Comparison of ENCODE assay signal across 32 mouse cellular contexts in genomic region chr12:99440022-99440421, GRCm38 (mm10).
DNase-seq lines count a peak whose midpoint lies in the region; ATAC-seq and TF ChIP-seq lines count a peak whose summit lies in the region.
"Had no signal": no experiment of that assay in that cellular context is flagged by ENCODE, and none has a peak within 500 bp of the region (broad histone marks: within the 10 kb centered on the region; RNA-seq: fewer than 3 reads in every experiment).

No protein-coding gene starts in this region.

- peak; percentile 55 for ATAC-seq in intestine, embryonic 14.5 days (replicated peaks; ENCODE audit: low FRiP score, low TSS enrichment, low read depth)
- peak; percentile 49; the same call in 1 of the 2 replicates for ATAC-seq in liver, embryonic 11.5 days (replicated peaks; ENCODE audit: low FRiP score)
- peak; percentile 76 for ATAC-seq in liver, embryonic 16.5 days (ENCODE audit: low read depth)
- ATAC-seq in stomach, postnatal 0 days (ENCODE audit: low FRiP score, low TSS enrichment): peak; percentile 47; the same call in 1 of the 2 replicates

- no peaks in the 10 kb centered on the region for H3K4me1 ChIP-seq in intestine, embryonic 14.5 days (replicated peaks; ENCODE audit: control insufficient read depth, insufficient read depth, low read length)
- H3K4me1 ChIP-seq in liver, embryonic 11.5 days (replicated peaks; ENCODE audit: control insufficient read depth, insufficient read depth, low read length): no peaks in the 10 kb centered on the region; the same call in 1 of the 2 replicates
- no peaks in the 10 kb centered on the region; the same call in 1 of the 2 replicates for H3K4me1 ChIP-seq in liver, embryonic 16.5 days (ENCODE audit: control insufficient read depth, low read depth, low read length)
- no peaks in the 10 kb centered on the region for H3K4me1 ChIP-seq in stomach, postnatal 0 days (replicated peaks; ENCODE audit: control insufficient read depth, insufficient read depth)
- H3K4me1 ChIP-seq: embryonic facial prominence, embryonic 15.5 days; forebrain, embryonic 12.5 days; midbrain, embryonic 12.5 days had no signal

- no peaks in the 10 kb centered on the region for H3K36me3 ChIP-seq in intestine, embryonic 14.5 days (ENCODE audit: control insufficient read depth, insufficient read depth, low read length)
- H3K36me3 ChIP-seq in liver, embryonic 11.5 days (ENCODE audit: control insufficient read depth, insufficient read depth, low read length): no peaks in the 10 kb centered on the region
- no peaks in the 10 kb centered on the region for H3K36me3 ChIP-seq in liver, embryonic 16.5 days (ENCODE audit: control insufficient read depth, insufficient read depth)
- H3K36me3 ChIP-seq in stomach, postnatal 0 days (ENCODE audit: control insufficient read depth, insufficient read depth, low read length): no peaks in the 10 kb centered on the region
- H3K36me3 ChIP-seq: embryonic facial prominence, embryonic 10.5 days; embryonic facial prominence, embryonic 15.5 days; forebrain, embryonic 12.5 days; G1E; hindbrain, embryonic 13.5 days; limb, embryonic 10.5 days; limb, embryonic 15.5 days; midbrain, embryonic 12.5 days; neural tube, embryonic 12.5 days had no signal

- no peak for TF ChIP-seq EP300 in stomach, postnatal 0 days (optimal IDR thresholded peaks at IDR 0.05)

- DNase-seq in intestine, embryonic 14.5 days (ENCODE audit: low spot score): no peak
- DNase-seq in liver, embryonic 11.5 days (ENCODE audit: low spot score): no peak
- DNase-seq in stomach, postnatal 0 days (ENCODE audit: low spot score): peak; percentile 21
- DNase-seq in lung, postnatal 25 days (ENCODE audit: low spot score): no peak
- no peak for DNase-seq in spleen, postnatal 4 days (ENCODE audit: low spot score in 2 of 2)
- no peak for DNase-seq in layer of hippocampus, adult 18-20 months (ENCODE audit: low spot score in 2 of 2)
- DNase-seq: adrenal gland, postnatal 14 days; cerebellum, adult 2 months; cerebellum, postnatal 14 days; gastrocnemius, postnatal 25 days; heart, adult 11 months; heart, postnatal 4 days; kidney, adult 2 months; kidney, postnatal 36 days; layer of hippocampus, adult 9-11 months; lung, postnatal 4 days; right cerebral cortex, adult 18-20 months; spleen, adult 18-20 months; thymus, postnatal 14 days had no signal

- WGBS in intestine, embryonic 14.5 days: 54% methylated on average over 3 of the region's 3 CpGs
- WGBS in liver, embryonic 11.5 days: 56% methylated on average over 3 of the region's 3 CpGs
- 53% methylated on average over 3 of the region's 3 CpGs for WGBS in liver, embryonic 16.5 days (ENCODE audit: insufficient replicate concordance)
- 41% methylated on average over 3 of the region's 3 CpGs for WGBS in stomach, postnatal 0 days

- no peak overlapping the region for H3K4me2 ChIP-seq in intestine, embryonic 14.5 days (ENCODE audit: low read length)
- no peak overlapping the region for H3K4me2 ChIP-seq in liver, embryonic 11.5 days
- H3K4me2 ChIP-seq in liver, embryonic 16.5 days (ENCODE audit: low read depth, low read length): no peak overlapping the region
- H3K4me2 ChIP-seq in stomach, postnatal 0 days (replicated peaks; ENCODE audit: low read depth): no peak overlapping the region
- H3K4me2 ChIP-seq: embryonic facial prominence, embryonic 15.5 days; forebrain, embryonic 12.5 days; heart, embryonic 11.5 days; hindbrain, embryonic 13.5 days; limb, embryonic 15.5 days; midbrain, embryonic 12.5 days; neural tube, embryonic 12.5 days had no signal

- no peak overlapping the region for H3K27ac ChIP-seq in intestine, embryonic 14.5 days (ENCODE audit: low read depth)
- no peak overlapping the region for H3K27ac ChIP-seq in liver, embryonic 11.5 days (ENCODE audit: low read depth, low read length)
- peak overlapping the region; percentile 55 for H3K27ac ChIP-seq in liver, embryonic 16.5 days (ENCODE audit: low read length)
- H3K27ac ChIP-seq in stomach, postnatal 0 days (replicated peaks): no peak overlapping the region
- H3K27ac ChIP-seq: embryonic facial prominence, embryonic 10.5 days; embryonic facial prominence, embryonic 15.5 days; forebrain, embryonic 12.5 days; hindbrain, embryonic 13.5 days; limb, embryonic 10.5 days; limb, embryonic 15.5 days; midbrain, embryonic 12.5 days; neural tube, embryonic 12.5 days had no signal

- H3K9me3 ChIP-seq in intestine, embryonic 14.5 days (ENCODE audit: control insufficient read depth, low read length): no peaks in the 10 kb centered on the region
- no peaks in the 10 kb centered on the region for H3K9me3 ChIP-seq in liver, embryonic 11.5 days (ENCODE audit: control insufficient read depth, low read length)
- no peaks in the 10 kb centered on the region for H3K9me3 ChIP-seq in liver, embryonic 16.5 days (replicated peaks; ENCODE audit: control insufficient read depth, low read length)
- no peaks in the 10 kb centered on the region for H3K9me3 ChIP-seq in stomach, postnatal 0 days (ENCODE audit: control insufficient read depth, low read length)
- H3K9me3 ChIP-seq: embryonic facial prominence, embryonic 10.5 days; embryonic facial prominence, embryonic 15.5 days; forebrain, embryonic 12.5 days; hindbrain, embryonic 13.5 days; limb, embryonic 10.5 days; limb, embryonic 15.5 days; megakaryocyte, embryonic 14.5 days; midbrain, embryonic 12.5 days; neural tube, embryonic 12.5 days had no signal

- no peak for TF ChIP-seq CTCF in stomach, postnatal 0 days (IDR thresholded peaks at IDR 0.05; ENCODE audit: low read depth)

- H3K27me3 ChIP-seq in intestine, embryonic 14.5 days (replicated peaks; ENCODE audit: control insufficient read depth, insufficient read depth, low read length): no peaks in the 10 kb centered on the region
- H3K27me3 ChIP-seq in liver, embryonic 11.5 days (replicated peaks; ENCODE audit: control insufficient read depth, insufficient read depth, low read length): no peaks in the 10 kb centered on the region
- no peaks in the 10 kb centered on the region for H3K27me3 ChIP-seq in liver, embryonic 16.5 days (ENCODE audit: control insufficient read depth, insufficient read depth, low read depth, low read length)
- no peaks in the 10 kb centered on the region for H3K27me3 ChIP-seq in stomach, postnatal 0 days (ENCODE audit: control insufficient read depth, insufficient read depth, low read length)
- H3K27me3 ChIP-seq: embryonic facial prominence, embryonic 15.5 days; forebrain, embryonic 12.5 days; hindbrain, embryonic 13.5 days; limb, embryonic 15.5 days; megakaryocyte, embryonic 14.5 days; midbrain, embryonic 12.5 days; neural tube, embryonic 12.5 days had no signal

- no peak overlapping the region for H3K9ac ChIP-seq in intestine, embryonic 14.5 days (ENCODE audit: low read length)
- H3K9ac ChIP-seq in liver, embryonic 11.5 days (ENCODE audit: low read depth, low read length): no peak overlapping the region
- no peak overlapping the region for H3K9ac ChIP-seq in liver, embryonic 16.5 days (ENCODE audit: low read depth, low read length)
- H3K9ac ChIP-seq in stomach, postnatal 0 days (ENCODE audit: low read length): no peak overlapping the region
- H3K9ac ChIP-seq: embryonic facial prominence, embryonic 15.5 days; forebrain, embryonic 12.5 days; hindbrain, embryonic 13.5 days; limb, embryonic 15.5 days; midbrain, embryonic 12.5 days; neural tube, embryonic 12.5 days had no signal

- H3K4me3 ChIP-seq in intestine, embryonic 14.5 days (ENCODE audit: low read depth, low read length): no peak overlapping the region
- no peak overlapping the region for H3K4me3 ChIP-seq in liver, embryonic 11.5 days (ENCODE audit: low read depth, low read length)
- H3K4me3 ChIP-seq in liver, embryonic 16.5 days (ENCODE audit: low read depth, low read length): no peak overlapping the region
- H3K4me3 ChIP-seq in stomach, postnatal 0 days (ENCODE audit: low read depth, low read length): no peak overlapping the region
- H3K4me3 ChIP-seq: embryonic facial prominence, embryonic 10.5 days; embryonic facial prominence, embryonic 15.5 days; forebrain, embryonic 12.5 days; hindbrain, embryonic 13.5 days; limb, embryonic 10.5 days; limb, embryonic 15.5 days; megakaryocyte, embryonic 14.5 days; midbrain, embryonic 12.5 days; myocyte; neural tube, embryonic 12.5 days had no signal
